8 mouse cellular contexts compared by ENCODE assay signal in the genomic region with DNA sequence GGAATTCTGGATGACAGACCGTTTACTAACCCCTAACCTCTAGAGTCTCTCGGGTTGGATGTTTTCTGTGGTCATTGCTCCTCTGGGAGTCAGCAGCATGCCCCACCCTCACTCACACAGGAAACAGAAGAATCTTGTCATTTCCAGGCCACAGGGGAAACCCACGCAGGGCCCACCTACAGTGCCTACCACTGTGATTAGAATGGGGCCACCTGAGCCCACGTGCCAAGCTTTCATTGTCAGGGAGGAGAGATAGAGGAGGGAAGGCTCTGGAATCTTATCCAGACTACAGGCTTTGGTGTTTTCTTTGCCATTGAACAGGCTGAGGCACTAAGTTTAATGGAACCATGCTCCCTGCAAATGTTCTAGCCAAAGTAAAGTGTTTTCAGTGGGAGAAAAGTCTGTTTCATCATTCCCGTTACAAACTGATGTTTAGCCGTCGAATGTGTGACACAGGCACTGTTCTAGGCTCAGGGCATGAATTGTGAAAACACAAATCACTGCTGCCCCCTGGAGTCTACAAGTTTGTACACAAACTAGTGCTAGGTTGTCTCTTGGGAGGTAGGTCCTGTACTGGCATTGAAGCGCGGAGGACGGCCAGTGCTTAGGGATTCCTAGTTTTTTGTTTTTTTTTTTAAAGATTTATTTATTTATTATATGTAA. TPM values are rescaled to one million over a fixed set of nuclear protein-coding genes. Genes with fewer than 3 reads are reported as not detected.
DNase-seq lines count a peak whose midpoint lies in the region; ATAC-seq lines count a peak whose summit lies in the region.

No protein-coding gene starts in this region.

- 76% methylated on average over 10 of the region's 10 CpGs for WGBS in heart, embryonic 10.5 days
- 76% methylated on average over 10 of the region's 10 CpGs for WGBS in heart, embryonic 12.5 days
- WGBS in stomach, embryonic 14.5 days, result 76% methylated on average over 10 of the region's 10 CpGs

- peaks cover 45% of the 10 kb centered on the region for H3K4me1 ChIP-seq in heart, embryonic 10.5 days
- H3K4me1 ChIP-seq in heart, embryonic 12.5 days (replicated peaks), result peaks cover 56% of the 10 kb centered on the region
- 0 out of 2 replicates have a peak, but pooled peaks cover 8% of the 10 kb centered on the region for H3K4me1 ChIP-seq in stomach, embryonic 14.5 days (ENCODE audit: control insufficient read depth, insufficient read depth, low read length)

- peaks cover 2% of the 10 kb centered on the region; the same call in 1 of the 2 replicates for H3K36me3 ChIP-seq in heart, embryonic 10.5 days
- H3K36me3 ChIP-seq in heart, embryonic 12.5 days, result no peaks in the 10 kb centered on the region
- no peaks in the 10 kb centered on the region for H3K36me3 ChIP-seq in stomach, embryonic 14.5 days (ENCODE audit: control insufficient read depth, insufficient read depth, low read length)

- DNase-seq in heart, adult 18-20 months, result peak; percentile 75
- no peak for DNase-seq in heart, embryonic 10.5 days (ENCODE audit: low spot score)
- peak; percentile 40 to 57 for DNase-seq in CD8-positive naive resting alpha-beta T cell, adult 2 months (ENCODE audit: low read depth in 2 of 2, low spot score in 2 of 2)
- DNase-seq in kidney, postnatal 4 days, result peak; percentile 44 to 55
- no peak for DNase-seq in ovary, postnatal 14 days (ENCODE audit: low spot score)

- H3K27me3 ChIP-seq in heart, embryonic 10.5 days (ENCODE audit: insufficient read depth, poor library complexity, severe bottlenecking), result no peaks in the 10 kb centered on the region
- H3K27me3 ChIP-seq in heart, embryonic 12.5 days (replicated peaks), result no peaks in the 10 kb centered on the region
- H3K27me3 ChIP-seq in stomach, embryonic 14.5 days (ENCODE audit: control insufficient read depth, insufficient read depth, low read length), result no peaks in the 10 kb centered on the region

- no peak overlapping the region for H3K4me3 ChIP-seq in heart, embryonic 10.5 days
- no peak overlapping the region for H3K4me3 ChIP-seq in heart, embryonic 12.5 days
- H3K4me3 ChIP-seq in stomach, embryonic 14.5 days (ENCODE audit: low read depth, low read length), result no peak overlapping the region

- H3K27ac ChIP-seq in heart, embryonic 10.5 days, result no peak overlapping the region
- peak overlapping the region; percentile 62; the same call in 1 of the 2 replicates for H3K27ac ChIP-seq in heart, embryonic 12.5 days (ENCODE audit: poor library complexity, severe bottlenecking)
- H3K27ac ChIP-seq in stomach, embryonic 14.5 days (ENCODE audit: low read length), result 0 out of 2 replicates have a peak overlapping the region, but pooled peaks have one; percentile 30

- no peak overlapping the region for H3K4me2 ChIP-seq in heart, embryonic 12.5 days
- no peak overlapping the region for H3K4me2 ChIP-seq in stomach, embryonic 14.5 days (replicated peaks; ENCODE audit: low read depth, low read length)

- H3K9me3 ChIP-seq in heart, embryonic 10.5 days, result no peaks in the 10 kb centered on the region
- no peaks in the 10 kb centered on the region for H3K9me3 ChIP-seq in heart, embryonic 12.5 days (replicated peaks)
- no peaks in the 10 kb centered on the region for H3K9me3 ChIP-seq in stomach, embryonic 14.5 days (ENCODE audit: control insufficient read depth, low read depth, low read length)

- ATAC-seq in heart, embryonic 12.5 days (ENCODE audit: insufficient number of reproducible peaks, low FRiP score), result no peak
- no peak for ATAC-seq in stomach, embryonic 14.5 days (ENCODE audit: insufficient number of reproducible peaks, insufficient read depth, low FRiP score, low read depth)
- no peak for ATAC-seq in erythroid progenitor cell, adult 5-6 weeks (replicated peaks; ENCODE audit: low FRiP score, poor library complexity, severe bottlenecking)

- H3K9ac ChIP-seq in heart, embryonic 12.5 days, result no peak overlapping the region
- H3K9ac ChIP-seq in stomach, embryonic 14.5 days (replicated peaks; ENCODE audit: low read depth, low read length), result no peak overlapping the region

RNA-seq across cellular contexts. Expression of gene Rapgef1, which starts 30.4 kb away (rescaled TPM):
- 100 to 1,000 TPM in 1 of 2 experiments, 10 to 100 TPM in 1; 100.0 to 108 TPM for total RNA-seq in heart, adult 18-20 months (2021)
- 11.2 and 13.4 TPM in 2 replicates for polyA plus RNA-seq in heart, embryonic 10.5 days (2016; fragmentation: Nextera tagmentation; extraction: Ambion mirVana)
- polyA plus RNA-seq in heart, embryonic 12.5 days (2016; fragmentation: Nextera tagmentation; extraction: Ambion mirVana), result 13.2 and 14.5 TPM in 2 replicates
- polyA plus RNA-seq in stomach, embryonic 14.5 days (2014; fragmentation: Nextera tagmentation; extraction: Ambion mirVana), result 13.8 TPM in 2 replicates
- 8.4 and 9.7 TPM in 2 replicates for total RNA-seq in erythroid progenitor cell, adult 5-6 weeks (2015; ENCODE audit: low replicate concordance)
- 19.0 and 22.6 TPM in 2 replicates for total RNA-seq in erythroid progenitor cell, adult 5-6 weeks (2017; ENCODE audit: low replicate concordance)

Comparison
In these comparisons a context has a peak if more than half of its experiments do, and no peak if none do; other contexts are left out.
1. DNase-seq: peak in heart, adult 18-20 months (2 of 2), CD8-positive naive resting alpha-beta T cell, adult 2 months (2 of 2) and kidney, postnatal 4 days (2 of 2); none in heart, embryonic 10.5 days (single experiment) and ovary, postnatal 14 days (single experiment).